Mouse (Mus musculus) kidney, embryonic 14.5 days (tissue): Measurements from ENCODE around the gene Calcoco2. TPM values are rescaled to one million over a fixed set of nuclear protein-coding genes. Genes with fewer than 3 reads are reported as not detected.
"Not testable (repeated sequence)": the region's sequence is repeated elsewhere in the genome, so short reads cannot be mapped to it uniquely, and the experiment has no call there.

Experiments used
- ATAC-seq: fragments of 200-750 bp; cut with Nextera tagmentation; 2 replicates; pipeline ENCODE4 v1.8.0; 2017; ENCODE audit warnings: moderate number of reproducible peaks, mild to moderate bottlenecking, moderate TSS enrichment, moderate library complexity; ENCODE audit not compliant: low FRiP score, low TSS enrichment
- H3K27ac ChIP-seq: fragments of 300-500 bp; sonication (generic); 2 replicates; pipeline ENCODE4 v1.5.1; 2014; ENCODE audit warnings: low read depth, mild to moderate bottlenecking, low read length, moderate library complexity, mixed read lengths
- H3K27me3 ChIP-seq: fragments of 300-500 bp; sonication (generic); 2 replicates; pipeline ENCODE4 v1.6.1; 2014; ENCODE audit warnings: mild to moderate bottlenecking, low read length; ENCODE audit not compliant: control insufficient read depth, insufficient read depth
- H3K36me3 ChIP-seq: fragments of 300-500 bp; sonication (generic); 2 replicates; pipeline ENCODE4 v1.6.1; 2014; ENCODE audit warnings: low read length, mixed read lengths; ENCODE audit not compliant: control insufficient read depth, insufficient read depth
- H3K4me1 ChIP-seq: fragments of 300-500 bp; sonication (generic); 2 replicates; pipeline ENCODE4 v1.6.1; 2014; ENCODE audit warnings: low read length, mixed read lengths; ENCODE audit not compliant: control insufficient read depth, insufficient read depth
- H3K4me2 ChIP-seq: fragments of 300-500 bp; sonication (generic); replicated peaks from 2 replicates; pipeline ENCODE4 v1.6.1; 2014; ENCODE audit warnings: low read depth, mild to moderate bottlenecking, low read length
- H3K4me3 ChIP-seq: fragments of 300-500 bp; sonication (generic); 2 replicates; pipeline ENCODE4 v1.5.1; 2014; ENCODE audit warnings: mild to moderate bottlenecking, low read length
- H3K9ac ChIP-seq: fragments of 300-500 bp; sonication (generic); 2 replicates; pipeline ENCODE4 v1.6.1; 2014; ENCODE audit warnings: low read depth, mild to moderate bottlenecking, low read length, moderate library complexity
- H3K9me3 ChIP-seq: fragments of 300-500 bp; sonication (generic); 2 replicates; pipeline ENCODE4 v1.6.1; 2016; ENCODE audit warnings: low read length; ENCODE audit not compliant: control insufficient read depth
- WGBS: fragments of 180-500 bp; shearing (Covaris S2); extraction: QIAGEN DNeasy Blood & Tissue Kit; methylation state at CpG from one replicate; pipeline ENCODE4 v1.1.7; 2014; 5-methylcytosine and 5-hydroxymethylcytosine counted together
- polyA plus RNA-seq: library from polyadenylated mRNA; unstranded; fragments of >200 nt; fragmentation: Nextera tagmentation; extraction: Ambion mirVana; gene quantifications from 2 replicates; pipeline ENCODE4 v1.2.1, GENCODE M21; 2014

Gene Calcoco2
- polyA plus RNA-seq, 1 experiment from 2014 or later: not detected

- peak overlapping the region; percentile 38; the same call in 1 of the 2 replicates for H3K9ac ChIP-seq
- peak overlapping the region; percentile 34 for H3K4me3 ChIP-seq
- no peaks in the 10 kb centered on the region for H3K36me3 ChIP-seq
- H3K9me3 ChIP-seq: no peaks in the 10 kb centered on the region
- H3K27me3 ChIP-seq: peaks cover 37% of the 10 kb centered on the region
- ATAC-seq: peak; percentile 68
- H3K4me1 ChIP-seq: no peaks in the 10 kb centered on the region
- 2% methylated on average over 45 of the region's 45 CpGs for WGBS
- H3K27ac ChIP-seq: no peak overlapping the region
- peak overlapping the region; percentile 73 for H3K4me2 ChIP-seq
These were observed 12.5 kb upstream of the Calcoco2 start for GRCm38 (mm10) chr11:96124052-96124914.

DNA sequence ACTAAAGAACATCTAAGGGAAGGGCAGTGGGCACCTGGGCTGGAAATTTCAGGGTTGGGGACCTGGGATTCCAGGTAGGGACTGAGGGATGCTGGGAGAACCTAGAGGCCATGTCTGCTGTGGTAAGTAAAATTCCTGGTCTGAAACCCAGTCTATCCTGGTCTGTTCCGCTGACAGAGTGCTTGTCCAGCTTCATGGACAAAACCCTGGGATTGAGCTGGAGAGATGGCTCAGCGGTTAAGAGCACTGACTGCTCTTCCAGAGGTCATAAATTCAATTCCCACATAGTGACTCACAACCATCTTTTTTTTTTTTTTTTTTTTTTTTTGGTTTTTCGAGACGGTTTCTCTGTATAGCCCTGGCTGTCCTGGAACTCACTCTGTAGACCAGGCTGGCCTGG, 11.0 kb upstream of the Calcoco2 start:
- WGBS: 78% methylated on average over 4 of the region's 4 CpGs
- not testable (repeated sequence) for H3K36me3 ChIP-seq, H3K27ac ChIP-seq, H3K4me2 ChIP-seq, H3K4me3 ChIP-seq, ATAC-seq, H3K9ac ChIP-seq, H3K4me1 ChIP-seq, H3K9me3 ChIP-seq
- peaks cover 37% of the 10 kb centered on the region for H3K27me3 ChIP-seq

GRCm38 (mm10) chr11:96119401-96119800, 7.6 kb upstream of the Calcoco2 start:
- Histone ChIP-seq H3K4me1 (no peaks in the 10 kb centered on the region), H3K9me3 (no peaks in the 10 kb centered on the region), H3K9ac (no peak overlapping the region), H3K36me3 (no peaks in the 10 kb centered on the region), H3K27ac (no peak overlapping the region), H3K4me3 (no peak overlapping the region), H3K4me2 (no peak overlapping the region), H3K27me3 (peaks cover 17% of the 10 kb centered on the region; the same call in 1 of the 2 replicates)
- ATAC-seq: no peak
- WGBS: 64% methylated on average over 3 of the region's 3 CpGs

GRCm38 (mm10) chr11:96116925-96117324, 5.2 kb upstream of the Calcoco2 start:
- 81% methylated on average over 3 of the region's 3 CpGs for WGBS
- H3K36me3 ChIP-seq, H3K4me3 ChIP-seq, H3K4me2 ChIP-seq, H3K27me3 ChIP-seq, H3K9me3 ChIP-seq, H3K9ac ChIP-seq, ATAC-seq, H3K4me1 ChIP-seq, H3K27ac ChIP-seq: not testable (repeated sequence)

DNA sequence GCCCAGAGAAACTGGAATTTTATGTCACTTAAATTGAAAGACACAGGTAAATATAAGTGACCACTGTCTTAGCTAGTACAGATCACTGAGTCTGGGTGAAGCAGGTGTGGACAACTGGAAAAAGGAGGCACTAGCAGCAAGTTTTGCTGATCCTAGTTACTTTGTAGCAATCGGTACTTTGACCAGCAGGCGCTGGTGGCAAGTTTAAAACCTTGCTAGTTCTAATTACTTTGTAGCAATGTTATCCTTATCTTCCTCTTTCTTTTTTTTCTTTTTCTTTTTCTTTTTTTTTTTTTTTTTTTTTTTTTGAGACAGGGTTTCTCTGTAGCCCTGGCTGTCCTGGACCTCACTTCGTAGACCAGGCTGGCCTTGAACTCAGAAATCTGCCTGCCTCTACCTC, 4.4 kb upstream of the Calcoco2 start:
- H3K4me2 ChIP-seq: no peak overlapping the region
- H3K27me3 ChIP-seq: no peaks in the 10 kb centered on the region
- H3K9me3 ChIP-seq: no peaks in the 10 kb centered on the region
- H3K4me1 ChIP-seq: no peaks in the 10 kb centered on the region
- ATAC-seq: no peak
- H3K36me3 ChIP-seq: no peaks in the 10 kb centered on the region
- 88% methylated on average over 3 of the region's 3 CpGs for WGBS
- H3K9ac ChIP-seq: no peak overlapping the region
- H3K4me3 ChIP-seq: no peak overlapping the region
- no peak overlapping the region for H3K27ac ChIP-seq

DNA sequence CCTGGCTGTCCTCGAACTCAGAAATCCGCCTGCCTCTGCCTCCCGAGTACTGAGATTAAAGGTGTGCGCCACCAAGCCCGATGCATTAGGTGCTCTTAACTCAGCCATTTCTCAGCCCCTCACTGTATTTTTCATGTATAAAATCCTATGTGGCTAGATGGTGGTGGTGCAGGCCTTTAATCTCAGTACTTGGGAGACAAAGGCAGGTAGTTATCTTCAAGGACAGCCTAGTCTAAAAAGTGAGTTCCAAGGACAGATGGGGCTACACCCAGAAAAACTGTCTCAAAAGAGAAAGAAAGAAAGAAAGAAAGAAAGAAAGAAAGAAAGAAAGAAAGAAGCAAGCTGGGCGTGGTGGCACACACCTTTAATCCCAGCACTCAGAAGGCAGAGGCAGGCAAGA, 3.7 kb upstream of the Calcoco2 start:
- Histone ChIP-seq H3K4me3 (no peak overlapping the region), H3K36me3 (no peaks in the 10 kb centered on the region), H3K27me3 (no peaks in the 10 kb centered on the region), H3K27ac (no peak overlapping the region), H3K4me1 (no peaks in the 10 kb centered on the region), H3K9me3 (no peaks in the 10 kb centered on the region), H3K4me2 (no peak overlapping the region), H3K9ac (no peak overlapping the region)
- 91% methylated on average over 6 of the region's 6 CpGs for WGBS
- ATAC-seq: no peak

DNA sequence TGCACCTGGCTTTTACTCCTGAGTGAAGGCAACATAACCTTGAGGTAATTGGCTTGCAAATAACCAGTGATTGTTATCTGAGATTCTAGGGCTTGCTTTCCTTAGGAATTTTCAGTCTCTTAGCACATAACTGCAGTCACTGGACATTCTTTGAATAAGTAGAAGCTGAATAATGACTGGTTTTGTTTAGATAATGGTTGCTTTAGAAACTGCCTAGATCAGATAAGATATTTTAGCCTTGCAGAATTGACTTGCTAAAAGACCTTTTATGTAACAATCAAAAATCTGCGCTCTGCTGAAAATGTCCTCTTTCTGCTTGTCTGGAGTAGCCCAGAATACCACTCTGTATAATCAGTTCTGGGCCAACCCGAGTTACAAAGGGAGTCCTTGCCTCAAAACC, 2.3 kb upstream of the Calcoco2 start:
- Histone ChIP-seq H3K36me3 (no peaks in the 10 kb centered on the region), H3K9me3 (no peaks in the 10 kb centered on the region), H3K27me3 (no peaks in the 10 kb centered on the region), H3K9ac (no peak overlapping the region), H3K4me3 (no peak overlapping the region), H3K4me2 (no peak overlapping the region), H3K4me1 (no peaks in the 10 kb centered on the region), H3K27ac (no peak overlapping the region)
- ATAC-seq: no peak
- WGBS: 61% methylated on average over 2 of the region's 2 CpGs

- not testable (repeated sequence) for H3K4me1 ChIP-seq, ATAC-seq, H3K9me3 ChIP-seq, H3K4me3 ChIP-seq, H3K36me3 ChIP-seq, H3K27me3 ChIP-seq, H3K4me2 ChIP-seq, H3K9ac ChIP-seq, H3K27ac ChIP-seq
- 58% methylated on average over 2 of the region's 2 CpGs for WGBS
These were observed 814 bp downstream of the Calcoco2 start for GRCm38 (mm10) chr11:96110950-96111349.

DNA sequence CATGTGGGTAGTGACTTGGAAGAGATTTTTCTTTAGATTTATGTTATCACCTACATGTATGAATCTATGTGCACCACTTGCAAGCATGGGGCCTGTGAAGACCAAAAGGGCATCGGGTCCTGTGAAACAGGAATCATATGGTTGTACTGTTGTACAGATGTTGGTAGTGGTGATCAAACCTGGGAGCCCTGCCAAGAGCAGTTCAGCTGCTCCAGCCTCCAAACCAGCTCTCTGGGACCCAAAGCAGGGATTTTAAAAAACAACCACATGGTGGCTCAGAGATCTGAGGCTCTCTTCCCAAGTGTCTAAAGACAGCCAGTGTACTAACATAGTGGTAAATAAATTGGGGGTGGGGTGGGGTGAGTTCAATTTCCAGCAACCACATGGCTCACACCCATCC, 3.4 kb downstream of the Calcoco2 start:
- H3K4me3 ChIP-seq: no peak overlapping the region
- ATAC-seq: no peak
- H3K27me3 ChIP-seq: no peaks in the 10 kb centered on the region
- H3K4me1 ChIP-seq: no peaks in the 10 kb centered on the region
- H3K9ac ChIP-seq: no peak overlapping the region
- no peak overlapping the region for H3K27ac ChIP-seq
- no peak overlapping the region for H3K4me2 ChIP-seq
- WGBS: 72% methylated on average over 1 of the region's 1 CpGs
- no peaks in the 10 kb centered on the region for H3K9me3 ChIP-seq
- H3K36me3 ChIP-seq: no peaks in the 10 kb centered on the region
